Mouse (Mus musculus) heart, embryonic 12.5 days (tissue): ENCODE measurements around the gene Depdc5. TPM values are rescaled to one million over a fixed set of nuclear protein-coding genes. Genes with fewer than 3 reads are reported as not detected.

Experiments
- ATAC-seq: fragments of 200-750 bp; cut with Nextera tagmentation; 2 replicates; pipeline ENCODE4 v1.8.0; 2017; ENCODE audit warnings: moderate TSS enrichment, moderate library complexity; ENCODE audit not compliant: insufficient number of reproducible peaks, low FRiP score
- H3K27ac ChIP-seq: fragments of 300-500 bp; sonication (generic); 2 replicates; pipeline ENCODE4 v1.5.1; 2016; ENCODE audit warnings: mild to moderate bottlenecking, moderate library complexity; ENCODE audit not compliant: poor library complexity, severe bottlenecking
- H3K27me3 ChIP-seq: fragments of 300-500 bp; sonication (generic); replicated peaks from 2 replicates; pipeline ENCODE4 v1.6.1; 2016; ENCODE audit warnings: mild to moderate bottlenecking, moderate library complexity
- H3K36me3 ChIP-seq: fragments of 300-500 bp; sonication (generic); 2 replicates; pipeline ENCODE4 v1.6.1; 2016; ENCODE audit warnings: mild to moderate bottlenecking, moderate library complexity
- H3K4me1 ChIP-seq: fragments of 300-500 bp; sonication (generic); replicated peaks from 2 replicates; pipeline ENCODE4 v1.6.1; 2016; ENCODE audit warnings: mild to moderate bottlenecking
- H3K4me2 ChIP-seq: fragments of 300-500 bp; sonication (generic); 2 replicates; pipeline ENCODE4 v1.6.1; 2016; ENCODE audit warnings: mild to moderate bottlenecking, moderate library complexity
- H3K4me3 ChIP-seq: fragments of 300-500 bp; sonication (generic); 2 replicates; pipeline ENCODE4 v1.5.1; 2016; ENCODE audit warnings: mild to moderate bottlenecking
- H3K9ac ChIP-seq: fragments of 300-500 bp; sonication (generic); 2 replicates; pipeline ENCODE4 v1.6.1; 2016; ENCODE audit warnings: mild to moderate bottlenecking, moderate library complexity
- H3K9me3 ChIP-seq: fragments of 300-500 bp; sonication (generic); replicated peaks from 2 replicates; pipeline ENCODE4 v1.6.1; 2016; ENCODE audit warnings: mild to moderate bottlenecking, moderate library complexity
- WGBS: fragments of 180-500 bp; shearing (Covaris S2); methylation state at CpG from one replicate; pipeline ENCODE4 v1.1.7; 2016; 5-methylcytosine and 5-hydroxymethylcytosine counted together
- polyA plus RNA-seq: library from polyadenylated mRNA; unstranded; fragments of >200 nt; fragmentation: Nextera tagmentation; extraction: Ambion mirVana; gene quantifications from 2 replicates; pipeline ENCODE4 v1.2.1, GENCODE M21; 2016

Gene Depdc5
- polyA plus RNA-seq, 1 experiment from 2014 or later: 23.6 TPM

DNA sequence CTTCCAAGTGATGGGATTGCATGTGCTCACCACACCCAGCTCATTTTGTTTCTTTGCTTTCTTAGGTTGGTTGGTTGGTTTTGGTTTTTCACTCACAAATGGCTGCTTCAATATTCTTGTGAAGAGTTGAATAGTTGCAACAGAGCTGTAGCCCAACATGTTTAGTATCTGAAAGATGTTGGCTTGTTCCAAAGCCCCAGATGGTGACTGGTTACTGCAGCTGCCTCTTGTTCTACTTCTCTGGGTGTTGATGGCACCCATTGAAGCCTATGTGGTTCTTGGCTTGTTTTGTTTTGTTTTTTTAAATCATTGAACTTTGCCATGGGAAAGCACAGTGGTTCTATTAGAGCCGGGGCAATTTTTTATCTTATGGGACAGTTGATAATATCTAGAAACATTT, 99.1 kb downstream of the Depdc5 start:
- H3K4me2 ChIP-seq: no peak overlapping the region
- peaks cover 4% of the 10 kb centered on the region; the same call in 1 of the 2 replicates for H3K4me1 ChIP-seq
- H3K36me3 ChIP-seq: peaks cover 59% of the 10 kb centered on the region
- no peak overlapping the region for H3K9ac ChIP-seq
- H3K27me3 ChIP-seq: no peaks in the 10 kb centered on the region
- H3K27ac ChIP-seq: no peak overlapping the region
- 85% methylated on average over 1 of the region's 1 CpGs for WGBS
- no peak overlapping the region for H3K4me3 ChIP-seq
- H3K9me3 ChIP-seq: no peaks in the 10 kb centered on the region
- ATAC-seq: no peak

DNA sequence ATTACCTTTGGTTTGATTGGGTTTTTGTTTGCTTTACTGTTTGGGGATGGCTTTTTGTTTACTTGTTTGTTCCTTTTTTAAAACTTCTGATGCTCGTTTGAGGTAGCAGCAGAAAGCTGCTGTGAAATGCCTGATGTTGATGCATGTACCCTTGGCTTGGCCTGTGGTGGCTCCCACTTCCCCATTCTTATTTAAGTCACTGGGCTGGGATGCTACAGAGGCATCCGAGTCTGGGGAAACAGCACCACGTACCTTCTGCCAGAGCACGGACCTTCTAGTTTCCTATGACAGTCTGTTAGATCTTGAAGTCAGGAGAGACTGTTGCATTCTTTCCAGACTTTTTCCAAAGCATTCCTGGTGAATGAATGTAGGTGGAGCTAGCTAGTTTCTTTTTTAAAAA, 113.0 kb downstream of the Depdc5 start:
- Histone ChIP-seq H3K4me3 (no peak overlapping the region), H3K9ac (no peak overlapping the region), H3K36me3 (peaks cover 44% of the 10 kb centered on the region), H3K9me3 (no peaks in the 10 kb centered on the region), H3K27me3 (no peaks in the 10 kb centered on the region), H3K4me2 (no peak overlapping the region), H3K4me1 (0 out of 2 replicates have a peak, but pooled peaks cover 8% of the 10 kb centered on the region), H3K27ac (no peak overlapping the region)
- 77% methylated on average over 4 of the region's 4 CpGs for WGBS
- ATAC-seq: no peak

DNA sequence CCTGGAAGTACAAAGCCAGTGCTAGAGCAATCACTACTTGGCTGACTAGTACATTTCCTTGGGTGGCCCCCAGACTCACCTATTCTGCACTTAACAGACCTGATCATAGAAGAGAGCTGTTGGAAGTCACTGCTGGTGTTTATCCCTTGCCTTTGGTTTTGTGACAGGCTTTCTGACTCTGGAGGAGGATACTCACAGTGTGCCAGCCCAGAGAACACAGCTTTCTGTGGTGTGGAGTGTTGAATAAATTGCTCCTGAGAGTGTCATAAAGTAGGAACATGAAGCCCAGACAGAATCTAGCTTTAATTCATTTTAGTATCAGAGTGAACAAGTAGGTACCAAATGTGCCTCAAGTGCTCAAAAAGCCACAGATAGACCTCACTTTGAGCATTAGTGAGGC, 113.7 kb downstream of the Depdc5 start:
- H3K4me2 ChIP-seq: no peak overlapping the region
- no peak overlapping the region for H3K4me3 ChIP-seq
- H3K27ac ChIP-seq: no peak overlapping the region
- H3K36me3 ChIP-seq: peaks cover 47% of the 10 kb centered on the region
- no peaks in the 10 kb centered on the region for H3K27me3 ChIP-seq
- ATAC-seq: no peak
- no peaks in the 10 kb centered on the region for H3K9me3 ChIP-seq
- H3K4me1 ChIP-seq: 0 out of 2 replicates have a peak, but pooled peaks cover 10% of the 10 kb centered on the region
- no peak overlapping the region for H3K9ac ChIP-seq

DNA sequence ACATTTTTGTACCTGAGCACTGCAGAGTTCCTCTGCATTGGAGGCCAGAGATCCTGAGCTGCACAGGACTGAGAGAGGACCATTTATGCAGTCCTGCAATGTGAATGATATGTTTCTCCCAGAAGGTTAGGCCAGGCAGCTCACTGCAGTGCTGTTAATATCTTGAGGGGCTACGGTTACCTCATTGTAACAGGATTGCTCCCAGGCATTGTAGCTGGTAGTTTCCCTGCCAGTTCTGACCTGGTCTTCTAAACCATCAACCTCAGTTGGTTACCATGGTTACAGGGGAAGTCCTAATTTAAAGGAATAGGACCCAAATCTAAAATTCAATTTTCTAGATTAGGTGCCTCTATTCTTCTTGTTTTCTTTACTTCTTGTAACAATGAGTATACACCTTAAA, 121.9 kb downstream of the Depdc5 start:
- H3K4me2 ChIP-seq: no peak overlapping the region
- no peak for ATAC-seq
- 0 out of 2 replicates have a peak, but pooled peaks cover 3% of the 10 kb centered on the region for H3K9me3 ChIP-seq
- no peaks in the 10 kb centered on the region for H3K27me3 ChIP-seq
- H3K27ac ChIP-seq: no peak overlapping the region
- peaks cover 69% of the 10 kb centered on the region for H3K36me3 ChIP-seq
- H3K4me1 ChIP-seq: peaks cover 35% of the 10 kb centered on the region
- WGBS: 89% methylated on average over 1 of the region's 1 CpGs
- no peak overlapping the region for H3K4me3 ChIP-seq
- no peak overlapping the region for H3K9ac ChIP-seq

DNA sequence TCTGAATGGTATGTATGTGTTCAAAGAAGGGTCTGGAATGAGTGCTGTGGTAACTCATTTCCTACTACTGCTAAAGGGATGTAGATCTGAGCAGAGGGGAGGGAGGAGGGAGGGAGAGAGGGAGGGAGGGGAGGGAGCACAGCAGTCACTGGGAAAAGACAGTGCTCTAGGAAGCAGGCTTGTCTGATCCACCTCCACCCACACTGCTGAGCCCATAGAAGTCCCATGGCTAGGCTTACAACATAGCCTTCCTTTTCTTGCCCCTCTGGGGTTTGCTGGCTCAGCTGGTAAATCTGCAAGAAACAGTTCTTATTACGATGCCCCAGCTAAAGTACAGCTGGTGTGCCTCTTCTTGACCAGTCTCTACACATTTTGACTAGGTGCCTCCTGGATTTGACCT, 124.4 kb downstream of the Depdc5 start:
- H3K4me1 ChIP-seq: peaks cover 51% of the 10 kb centered on the region
- no peaks in the 10 kb centered on the region for H3K27me3 ChIP-seq
- no peak overlapping the region for H3K27ac ChIP-seq
- WGBS: 81% methylated on average over 1 of the region's 1 CpGs
- no peak overlapping the region for H3K4me3 ChIP-seq
- H3K9ac ChIP-seq: no peak overlapping the region
- 0 out of 2 replicates have a peak, but pooled peaks cover 3% of the 10 kb centered on the region for H3K9me3 ChIP-seq
- no peak for ATAC-seq
- H3K4me2 ChIP-seq: no peak overlapping the region
- peaks cover 50% of the 10 kb centered on the region for H3K36me3 ChIP-seq

DNA sequence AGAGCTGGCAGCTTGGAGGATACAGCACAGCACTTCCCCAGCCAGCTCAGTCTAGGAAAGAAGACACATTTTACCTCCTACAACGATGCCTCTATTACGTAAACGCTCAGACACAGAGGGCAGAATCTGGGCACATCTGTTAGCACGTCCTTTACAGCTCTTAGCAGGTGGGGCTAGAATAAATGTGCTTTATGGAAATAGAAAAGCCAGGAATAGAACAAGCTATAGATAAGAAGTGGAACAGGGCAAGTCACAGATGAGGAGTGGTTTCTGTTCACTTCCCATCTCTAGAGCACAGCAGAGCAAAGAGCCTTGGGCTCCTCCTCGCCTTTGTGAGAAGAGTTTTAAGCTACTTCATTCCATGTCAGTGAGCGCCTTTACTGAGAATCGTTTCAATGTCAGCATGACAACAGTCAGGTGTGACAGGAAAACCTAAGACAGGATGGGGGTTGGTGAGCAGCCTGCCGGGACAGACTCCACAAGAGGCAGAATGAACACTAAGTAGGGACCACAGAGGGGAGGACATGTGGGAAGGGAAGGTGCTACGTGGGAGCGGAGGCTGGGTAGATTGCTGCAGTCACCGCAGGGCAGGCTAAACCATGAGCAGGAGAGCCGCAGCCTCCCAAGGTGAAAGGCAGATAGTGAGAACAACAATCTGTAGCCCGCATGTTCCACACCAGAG, 126.6 kb downstream of the Depdc5 start:
- Histone ChIP-seq H3K9ac (0 out of 2 replicates have a peak overlapping the region, but pooled peaks have one; percentile 45), H3K36me3 (peaks cover 28% of the 10 kb centered on the region), H3K4me1 (peaks cover 54% of the 10 kb centered on the region), H3K4me3 (peak overlapping the region; percentile 9), H3K4me2 (peak overlapping the region; percentile 56), H3K9me3 (0 out of 2 replicates have a peak, but pooled peaks cover 3% of the 10 kb centered on the region), H3K27me3 (no peaks in the 10 kb centered on the region), H3K27ac (peak overlapping the region; percentile 91)
- peak; percentile 16; the same call in 1 of the 2 replicates for ATAC-seq
- 39% methylated on average over 13 of the region's 13 CpGs for WGBS

DNA sequence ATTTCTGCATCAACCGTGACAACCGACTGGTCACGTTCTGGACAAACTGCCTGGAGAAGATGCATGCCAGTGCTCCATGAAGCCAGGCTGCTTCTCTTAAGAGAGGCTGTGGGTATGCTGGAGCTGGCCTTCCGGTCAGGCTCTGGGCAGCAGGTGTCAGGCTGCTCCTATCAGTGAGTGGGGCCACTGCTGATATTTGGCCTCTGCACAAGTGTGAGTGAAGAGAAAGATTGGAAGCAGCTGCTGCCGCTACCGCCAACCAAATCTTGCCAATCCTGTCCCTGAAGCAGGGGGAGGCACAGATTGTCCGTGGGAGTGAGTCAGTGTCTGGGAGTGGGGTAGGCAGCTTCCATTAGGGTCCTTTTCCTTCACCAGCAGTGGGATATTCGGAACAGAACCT, 127.7 kb downstream of the Depdc5 start:
- H3K27ac ChIP-seq: peak overlapping the region; percentile 91
- peaks cover 21% of the 10 kb centered on the region for H3K36me3 ChIP-seq
- H3K9me3 ChIP-seq: 0 out of 2 replicates have a peak, but pooled peaks cover 3% of the 10 kb centered on the region
- H3K9ac ChIP-seq: 0 out of 2 replicates have a peak overlapping the region, but pooled peaks have one; percentile 45
- H3K4me1 ChIP-seq: peaks cover 54% of the 10 kb centered on the region
- ATAC-seq: peak; percentile 56; the same call in 1 of the 2 replicates
- peak overlapping the region; percentile 56 for H3K4me2 ChIP-seq
- 43% methylated on average over 8 of the region's 8 CpGs for WGBS
- no peaks in the 10 kb centered on the region for H3K27me3 ChIP-seq
- no peak overlapping the region for H3K4me3 ChIP-seq

DNA sequence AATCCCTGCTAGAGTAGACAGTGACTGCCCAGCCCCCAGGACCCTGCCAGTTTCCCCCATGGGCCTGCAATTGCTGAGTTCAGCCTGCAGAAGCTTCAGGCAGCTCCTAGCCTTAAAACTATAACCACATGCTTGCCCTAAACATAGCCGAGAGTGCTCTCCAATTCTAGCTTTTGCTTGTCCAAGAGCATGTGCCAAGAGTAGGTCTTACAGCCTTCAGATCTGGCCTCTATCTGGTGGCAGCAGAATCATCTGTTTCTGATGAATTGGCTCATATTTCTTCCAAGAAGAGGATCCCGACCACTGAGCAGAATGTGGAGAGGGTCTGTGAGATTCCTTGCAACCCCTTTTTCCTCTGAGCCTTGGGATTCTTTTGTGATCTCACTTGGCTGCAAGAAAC, 131.0 kb downstream of the Depdc5 start:
- no peaks in the 10 kb centered on the region for H3K36me3 ChIP-seq
- no peak overlapping the region for H3K9ac ChIP-seq
- H3K4me3 ChIP-seq: no peak overlapping the region
- ATAC-seq: no peak
- peaks cover 3% of the 10 kb centered on the region; the same call in 1 of the 2 replicates for H3K27me3 ChIP-seq
- peaks cover 34% of the 10 kb centered on the region for H3K4me1 ChIP-seq
- H3K27ac ChIP-seq: no peak overlapping the region
- WGBS: 51% methylated on average over 2 of the region's 2 CpGs
- no peak overlapping the region for H3K4me2 ChIP-seq
- H3K9me3 ChIP-seq: no peaks in the 10 kb centered on the region

DNA sequence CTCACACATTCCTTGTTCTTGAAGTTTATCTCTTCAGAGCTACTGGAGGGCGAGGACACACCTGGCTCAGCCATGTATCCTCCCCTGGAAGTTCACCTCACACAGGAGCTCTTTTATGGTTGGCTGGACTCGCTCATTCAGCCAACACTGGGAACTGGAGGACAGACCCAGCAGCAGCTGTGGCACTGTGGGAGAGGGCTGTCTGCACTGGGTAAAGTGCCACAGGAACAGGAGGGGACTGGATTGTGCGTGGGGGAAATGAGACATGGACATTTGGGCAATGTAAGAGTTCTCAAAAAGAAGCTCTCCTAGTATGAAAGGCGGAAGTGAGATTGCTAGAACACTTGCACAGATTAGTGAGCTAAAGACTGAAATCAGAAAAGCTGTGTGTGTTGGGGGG, 132.3 kb downstream of the Depdc5 start:
- no peak overlapping the region for H3K4me2 ChIP-seq
- H3K27me3 ChIP-seq: peaks cover 3% of the 10 kb centered on the region; the same call in 1 of the 2 replicates
- peaks cover 22% of the 10 kb centered on the region for H3K4me1 ChIP-seq
- H3K9me3 ChIP-seq: no peaks in the 10 kb centered on the region
- no peak overlapping the region for H3K4me3 ChIP-seq
- no peak overlapping the region for H3K27ac ChIP-seq
- H3K9ac ChIP-seq: no peak overlapping the region
- ATAC-seq: no peak
- no peaks in the 10 kb centered on the region for H3K36me3 ChIP-seq
- WGBS: 79% methylated on average over 4 of the region's 4 CpGs

DNA sequence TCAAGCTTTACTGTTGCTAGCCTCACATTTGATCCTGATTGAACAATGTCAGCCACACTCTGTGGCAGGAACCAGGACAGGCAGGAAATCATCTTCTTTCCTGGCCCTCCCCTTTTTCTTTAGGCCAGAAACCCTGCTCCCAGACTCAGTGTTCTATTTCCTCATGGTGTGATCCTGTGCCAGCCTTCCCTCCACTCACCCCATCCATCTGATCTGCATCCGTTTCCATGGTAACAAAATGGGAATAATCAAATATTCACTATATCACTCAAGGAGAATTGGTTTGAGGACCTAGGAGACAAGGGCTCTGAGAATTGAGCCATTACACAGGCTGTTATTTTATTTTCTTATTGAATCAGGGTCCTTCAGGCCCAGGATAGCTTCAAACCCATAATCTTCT, 133.1 kb downstream of the Depdc5 start:
- H3K27ac ChIP-seq: no peak overlapping the region
- no peak overlapping the region for H3K4me2 ChIP-seq
- no peaks in the 10 kb centered on the region for H3K9me3 ChIP-seq
- no peaks in the 10 kb centered on the region for H3K36me3 ChIP-seq
- peaks cover 3% of the 10 kb centered on the region; the same call in 1 of the 2 replicates for H3K27me3 ChIP-seq
- peaks cover 14% of the 10 kb centered on the region for H3K4me1 ChIP-seq
- no peak overlapping the region for H3K9ac ChIP-seq
- WGBS: 78% methylated on average over 1 of the region's 1 CpGs
- ATAC-seq: no peak
- H3K4me3 ChIP-seq: no peak overlapping the region

DNA sequence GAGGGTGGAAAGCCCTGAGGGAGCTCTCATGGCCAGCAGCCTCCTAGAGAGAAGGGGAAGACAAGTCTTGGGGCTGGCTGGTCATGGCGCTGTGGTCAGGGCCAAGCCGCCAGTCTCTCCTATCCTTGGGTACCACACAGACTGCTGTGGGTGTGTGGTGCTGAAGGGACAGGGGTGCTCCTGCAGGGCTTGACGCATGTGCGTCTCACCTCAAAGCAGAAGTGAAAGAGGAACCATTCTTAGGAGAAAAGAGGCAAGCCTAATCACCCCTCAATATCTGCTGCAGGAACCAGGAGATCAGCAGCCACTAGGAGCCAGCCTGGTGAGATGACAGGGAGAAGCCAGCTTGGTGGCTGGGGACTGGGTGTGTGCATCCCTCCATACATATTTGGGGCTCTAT, 134.2 kb downstream of the Depdc5 start:
- no peak overlapping the region for H3K4me3 ChIP-seq
- peaks cover 3% of the 10 kb centered on the region; the same call in 1 of the 2 replicates for H3K27me3 ChIP-seq
- ATAC-seq: no peak
- WGBS: 34% methylated on average over 4 of the region's 4 CpGs
- H3K36me3 ChIP-seq: no peaks in the 10 kb centered on the region
- no peak overlapping the region for H3K9ac ChIP-seq
- H3K27ac ChIP-seq: no peak overlapping the region
- no peaks in the 10 kb centered on the region for H3K9me3 ChIP-seq
- H3K4me1 ChIP-seq: peaks cover 5% of the 10 kb centered on the region
- H3K4me2 ChIP-seq: no peak overlapping the region
